Mouse (Mus musculus) hematopoietic multipotent progenitor cell, adult 10-12 weeks (in vitro differentiated cells): ENCODE measurements around the gene Gucy2e. TPM values are rescaled to one million over a fixed set of nuclear protein-coding genes. Genes with fewer than 3 reads are reported as not detected.

Source experiments
- polyA plus RNA-seq: library from polyadenylated mRNA; stranded (reverse); fragments of >175 nt; gene quantifications from 2 replicates; pipeline ENCODE4 v1.2.3, GENCODE M21; 2012; ENCODE audit warnings: low replicate concordance

The Gucy2e gene
- 0.03 TPM in 2 replicates for polyA plus RNA-seq

DNA sequence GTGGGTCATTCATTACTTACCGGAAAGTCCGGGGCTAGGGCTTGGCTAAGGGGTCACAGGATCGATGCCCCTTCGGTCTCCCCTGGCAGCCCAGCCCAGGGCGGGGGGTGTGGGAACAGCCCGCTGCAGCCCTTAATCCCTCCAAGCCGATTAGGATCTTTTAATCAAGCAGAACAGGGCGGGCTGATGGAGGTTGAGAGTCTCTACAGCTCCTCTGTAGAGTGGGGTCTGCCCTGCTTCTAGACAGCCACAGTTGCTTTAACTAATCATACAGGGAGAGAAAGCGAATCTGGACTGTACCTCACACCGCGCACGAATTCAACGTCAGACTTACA is at the start of gene Gucy2e:
TSS of gene Gucy2e (minus strand) at position 111 of the 335 bp plus-strand sequence.

DNA sequence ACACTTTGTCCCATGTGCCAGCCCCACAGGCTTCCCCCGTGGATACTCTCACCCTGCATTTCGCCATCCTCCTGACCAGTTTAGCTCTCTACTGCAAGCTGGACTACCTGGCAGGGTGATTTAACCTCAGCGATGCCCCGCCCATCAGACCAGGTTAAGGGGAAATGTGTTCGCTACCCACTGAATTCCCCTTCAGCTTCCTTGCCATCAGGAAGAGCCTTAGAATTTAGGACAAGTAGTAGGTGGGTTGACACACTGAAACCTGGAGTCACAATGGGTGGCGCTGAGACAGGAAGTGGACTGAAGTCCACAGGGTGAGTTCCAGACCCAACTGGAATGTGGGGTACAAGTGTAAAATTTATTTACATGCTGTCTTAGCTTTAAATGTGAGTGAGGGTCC is 39.1 kb downstream of the Gucy2e start, which contains the start of gene Alox8:
TSS of gene Alox8 (minus strand) at position 101 of the 400 bp plus-strand sequence.

Other genes starting within 250 kb of the Gucy2e start
- 6.7 and 16.4 TPM in 2 replicates for gene Pfas, start 228.6 kb downstream of the Gucy2e start, polyA plus RNA-seq
- gene Ctc1, start 221.1 kb downstream of the Gucy2e start, polyA plus RNA-seq = 18.6 and 58.1 TPM in 2 replicates
- gene Aurkb, start 191.4 kb downstream of the Gucy2e start, polyA plus RNA-seq = 25.7 and 39.4 TPM in 2 replicates
- 35.0 and 102 TPM in 2 replicates for gene Borcs6, start 177.3 kb downstream of the Gucy2e start, polyA plus RNA-seq
- 6.0 and 14.2 TPM in 2 replicates for gene Tmem107, start 166.2 kb downstream of the Gucy2e start, polyA plus RNA-seq
- 133 and 285 TPM in 2 replicates for gene Vamp2, start 148.5 kb downstream of the Gucy2e start, polyA plus RNA-seq
- gene Per1, start 141.8 kb downstream of the Gucy2e start, polyA plus RNA-seq = 32.9 and 51.0 TPM in 2 replicates
- gene Hes7, start 116.6 kb downstream of the Gucy2e start, polyA plus RNA-seq = 0.33 and 2.2 TPM in 2 replicates
- 0.34 and 1.3 TPM in 2 replicates for gene 9130213A22Rik, start 114.4 kb downstream of the Gucy2e start, polyA plus RNA-seq
- 0.05 and 0.07 TPM in 2 replicates for gene Aloxe3, start 111.1 kb downstream of the Gucy2e start, polyA plus RNA-seq
- not detected in 2 replicates for gene Alox12b, start 80.0 kb downstream of the Gucy2e start, polyA plus RNA-seq
- 0.18 and 0.36 TPM in 2 replicates for gene Alox8, start 39.2 kb downstream of the Gucy2e start, polyA plus RNA-seq
- 16.1 and 37.7 TPM in 2 replicates for gene Cntrob, start 86.7 kb upstream of the Gucy2e start, polyA plus RNA-seq
- gene Trappc1, start 86.9 kb upstream of the Gucy2e start, polyA plus RNA-seq = 7.2 and 10.5 TPM in 2 replicates
- gene Kcnab3, start 89.2 kb upstream of the Gucy2e start, polyA plus RNA-seq = 0.74 and 1.8 TPM in 2 replicates
- gene Rnf227, start 103.4 kb upstream of the Gucy2e start, polyA plus RNA-seq = 1.8 and 6.5 TPM in 2 replicates
- gene Chd3, start 132.4 kb upstream of the Gucy2e start, polyA plus RNA-seq = 412 and 967 TPM in 2 replicates
- 32.7 and 80.7 TPM in 2 replicates for gene Naa38, start 158.5 kb upstream of the Gucy2e start, polyA plus RNA-seq
- gene Cyb5d1, start 158.6 kb upstream of the Gucy2e start, polyA plus RNA-seq = 2.9 and 9.4 TPM in 2 replicates
- 0.55 and 0.95 TPM in 2 replicates for gene Tmem88, start 161.2 kb upstream of the Gucy2e start, polyA plus RNA-seq
- gene Kdm6b, start 176.6 kb upstream of the Gucy2e start, polyA plus RNA-seq = 124 and 254 TPM in 2 replicates